Mouse (Mus musculus) gastrocnemius, adult 2 months (tissue): ENCODE data around the gene Dpp3. TPM values are rescaled to one million over a fixed set of nuclear protein-coding genes. Genes with fewer than 3 reads are reported as not detected.
"Not testable (repeated sequence)": the region's sequence is repeated elsewhere in the genome, so short reads cannot be mapped to it uniquely, and the experiment has no call there.

Experiments
- DNase-seq: peaks from one replicate; pipeline ENCODE4 v3.0.0; 2022
- H3K27ac ChIP-seq: fragments of 200-600 bp; 2 replicates; pipeline ENCODE4 v1.8.1; 2022; ENCODE audit warnings: mild to moderate bottlenecking
- H3K4me3 ChIP-seq: fragments of 200-600 bp; 2 replicates; pipeline ENCODE4 v1.8.1; 2022; ENCODE audit warnings: mild to moderate bottlenecking, moderate library complexity
- CTCF ChIP-seq: fragments of 200-600 bp; IDR thresholded peaks from 2 replicates; pipeline ENCODE4 v1.8.1; 2022; ENCODE audit warnings: antibody characterized with exemption, mild to moderate bottlenecking, moderate library complexity
- intact Hi-C: fragments of 180-260 bp; cut with DNase I; formaldehyde crosslinking; loops from one replicate; pipeline ENCODE4 v1.15.1; 2025
- total RNA-seq, 2 experiments: library from RNA; stranded (reverse); gene quantifications; 2 replicates each; pipeline ENCODE4 v1.2.3; 2021

The Dpp3 gene
- total RNA-seq, 2 experiments from 2014 or later: 11.2 to 16.6 TPM

GRCm38 (mm10) chr19:4879324-4879703 lies 48.8 kb downstream of the Dpp3 start:
- Histone ChIP-seq H3K27ac (peak overlapping the region; percentile 96), H3K4me3 (peak overlapping the region; percentile 95)
- TF ChIP-seq CTCF: no peak
- no peak for DNase-seq
- intact Hi-C loops: no loop called here

DNA sequence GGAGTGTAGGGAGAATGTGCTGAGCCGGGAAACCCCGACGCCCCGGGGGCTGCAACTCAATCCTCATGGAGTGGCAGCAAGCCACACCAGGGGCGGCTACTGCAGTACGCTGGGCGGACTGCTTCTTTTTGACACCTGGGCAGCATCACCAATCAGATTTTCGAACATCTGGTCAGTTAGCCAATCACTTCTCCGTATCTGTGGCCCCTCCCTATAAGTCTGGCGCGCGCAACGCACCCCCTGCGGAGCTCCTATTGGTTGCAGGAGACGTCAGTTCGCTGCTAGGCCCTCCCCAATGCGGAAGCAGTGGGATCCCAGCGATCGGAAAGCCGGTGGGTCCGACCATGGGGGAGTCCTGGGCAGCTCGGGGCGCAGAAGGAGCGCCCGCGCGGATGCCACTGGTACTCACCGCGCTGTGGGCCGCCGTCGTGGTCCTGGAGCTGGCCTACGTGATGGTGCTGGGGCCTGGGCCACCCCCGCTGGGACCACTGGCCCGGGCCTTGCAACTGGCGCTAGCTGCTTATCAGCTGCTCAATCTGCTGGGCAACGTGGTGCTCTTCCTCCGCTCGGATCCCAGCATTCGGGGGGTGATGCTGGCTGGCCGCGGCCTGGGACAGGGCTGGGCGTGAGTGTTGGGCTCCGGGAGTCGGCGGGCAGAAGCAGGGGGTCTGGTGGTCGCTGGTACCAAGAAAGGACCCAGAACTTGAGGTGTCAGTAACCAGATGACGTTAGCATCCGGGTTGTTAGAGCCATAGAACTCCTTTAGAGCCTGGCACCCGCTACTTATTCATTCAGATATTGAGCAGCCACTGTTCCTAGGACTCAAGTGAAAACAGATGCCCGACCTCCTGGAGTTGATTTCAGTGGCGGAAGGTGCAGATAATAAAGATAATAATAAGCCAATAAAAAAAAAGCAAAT lies 49.4 kb downstream of the Dpp3 start, which contains the start of gene Zdhhc24:
Gene Zdhhc24 (plus strand): TSS at position 264 of the 919 bp plus-strand sequence.
- intact Hi-C loops: no loop called here
- Histone ChIP-seq H3K4me3 (peak within 1 kb of the TSS; percentile 95), H3K27ac (peak within 1 kb of the TSS; percentile 96)
- DNase-seq: peak; percentile 96
- TF ChIP-seq CTCF: no peak

GRCm38 (mm10) chr19:4877785-4878184 lies 50.3 kb downstream of the Dpp3 start, which contains the start of gene Actn3:
Actn3 (minus strand) TSS chr19:4877909.
- peak; percentile 91 for DNase-seq
- Histone ChIP-seq H3K27ac (peak within 1 kb of the TSS; percentile 96), H3K4me3 (peak within 1 kb of the TSS; percentile 95)
- no peak for TF ChIP-seq CTCF
- intact Hi-C loops: no loop called here

- peak overlapping the region; percentile 96 for H3K27ac ChIP-seq
- intact Hi-C loops: no loop called here
- TF ChIP-seq CTCF: no peak
- peak overlapping the region; percentile 95 for H3K4me3 ChIP-seq
- DNase-seq: peak; percentile 89
Observed at GRCm38 (mm10) chr19:4876755-4877154, 51.3 kb downstream of the Dpp3 start.

DNA sequence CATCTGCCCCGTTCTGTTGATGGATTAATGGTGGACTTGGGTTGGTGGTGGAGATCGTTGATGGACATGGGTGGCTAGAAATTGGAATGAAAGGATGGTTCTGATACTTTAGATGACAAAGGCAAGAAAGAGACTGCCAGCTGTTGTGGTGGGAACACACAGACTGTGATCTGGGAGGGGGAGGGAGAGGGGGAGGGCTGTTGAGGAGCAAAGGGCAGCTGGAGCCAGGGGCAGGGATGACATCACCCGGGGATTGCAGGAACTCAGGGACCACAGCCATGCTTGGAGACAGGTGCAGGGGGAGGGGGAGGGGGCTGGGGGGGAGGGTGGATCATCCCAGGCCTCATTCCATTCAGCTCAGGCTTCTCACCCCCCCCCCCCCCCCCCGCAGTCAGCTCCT lies 51.8 kb downstream of the Dpp3 start:
- DNase-seq: peak; percentile 84
- H3K4me3 ChIP-seq: peak overlapping the region; percentile 95
- H3K27ac ChIP-seq: peak overlapping the region; percentile 96
- no peak for TF ChIP-seq CTCF
- intact Hi-C loops: no loop called here

GRCm38 (mm10) chr19:4874613-4875012 lies 53.5 kb downstream of the Dpp3 start:
- intact Hi-C loops, DNase-seq: not testable (repeated sequence)
- H3K4me3 ChIP-seq: peak overlapping the region; percentile 95
- H3K27ac ChIP-seq: peak overlapping the region; percentile 96

DNA sequence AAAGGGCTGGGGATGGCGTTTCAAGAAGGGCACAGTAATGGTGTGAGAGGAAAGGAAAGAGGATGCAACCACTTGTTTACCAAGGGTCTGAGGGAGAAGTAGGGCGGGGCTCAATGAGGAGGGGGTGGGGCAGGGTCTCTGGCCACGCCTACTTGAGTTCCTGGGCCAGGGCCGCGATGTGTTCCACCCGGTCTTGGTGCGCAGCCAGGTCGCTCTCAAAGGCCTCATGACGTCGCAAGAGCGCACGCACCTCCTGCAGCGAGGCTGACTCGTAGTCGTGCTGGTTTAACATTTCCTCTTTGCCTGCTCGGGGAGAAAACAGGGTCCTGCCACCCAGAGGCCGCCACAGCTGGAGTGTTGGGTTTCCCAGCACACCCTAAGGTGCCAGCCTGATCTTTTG lies 62.9 kb downstream of the Dpp3 start:
- Histone ChIP-seq H3K27ac (peak overlapping the region; percentile 67), H3K4me3 (no peak overlapping the region)
- DNase-seq: peak; percentile 77
- no peak for TF ChIP-seq CTCF
- intact Hi-C loops: no loop called here

- peak; percentile 28 for DNase-seq
- intact Hi-C loops: no loop called here
- Histone ChIP-seq H3K27ac (peak overlapping the region; percentile 67), H3K4me3 (no peak overlapping the region)
- TF ChIP-seq CTCF: no peak
Observed at GRCm38 (mm10) chr19:4863048-4863447, 65.0 kb downstream of the Dpp3 start.

GRCm38 (mm10) chr19:4859081-4859480 lies 69.0 kb downstream of the Dpp3 start:
- TF ChIP-seq CTCF: no peak
- intact Hi-C loops: loop anchor here (10.0 kb wide), 1 partner anchor 364 kb away; the partner anchor contains the start of gene 2010003K11Rik
- DNase-seq: peak; percentile 30
- no peak overlapping the region for H3K27ac ChIP-seq
- H3K4me3 ChIP-seq: no peak overlapping the region

Other genes starting within 250 kb of the Dpp3 start
- under 1 TPM in 1 of 2 experiments, not detected in 1; 0.11 TPM for gene Gm960, start 229.6 kb downstream of the Dpp3 start, total RNA-seq
- gene Sptbn2, start 217.1 kb downstream of the Dpp3 start, total RNA-seq: under 1 TPM in 1 of 2 experiments, not detected in 1; 0.03 TPM
- gene Rbm4b, start 171.8 kb downstream of the Dpp3 start, total RNA-seq: 1 to 10 TPM; 2.1 to 2.7 TPM
- gene Rbm4, start 134.4 kb downstream of the Dpp3 start, total RNA-seq: 10 to 100 TPM; 32.1 to 35.5 TPM
- gene Gm21992, start 116.7 kb downstream of the Dpp3 start, total RNA-seq: 10 to 100 TPM; 11.3 to 14.0 TPM
- gene Rbm14, start 116.7 kb downstream of the Dpp3 start, total RNA-seq: 10 to 100 TPM; 10.4 to 13.6 TPM
- 10 to 100 TPM; 17.4 to 24.8 TPM for gene Ccs, start 89.0 kb downstream of the Dpp3 start, total RNA-seq
- gene Ccdc87, start 88.9 kb downstream of the Dpp3 start, total RNA-seq: not detected
- gene Ctsf, start 73.2 kb downstream of the Dpp3 start, total RNA-seq: 10 to 100 TPM; 24.8 to 41.9 TPM
- over 10,000 TPM in 1 of 2 experiments, 1,000 to 10,000 TPM in 1; 5,071 to 10,315 TPM for gene Actn3, start 50.4 kb downstream of the Dpp3 start, total RNA-seq
- gene Zdhhc24, start 49.6 kb downstream of the Dpp3 start, total RNA-seq: 1 to 10 TPM; 2.0 to 2.6 TPM
- 1 to 10 TPM; 1.5 to 2.1 TPM for gene Bbs1, start 21.7 kb downstream of the Dpp3 start, total RNA-seq
- gene Peli3, start 14.8 kb upstream of the Dpp3 start, total RNA-seq: 1 to 10 TPM; 1.5 to 2.1 TPM
- 10 to 100 TPM; 59.3 to 64.5 TPM for gene Mrpl11, start 33.9 kb upstream of the Dpp3 start, total RNA-seq
- under 1 TPM in 1 of 2 experiments, not detected in 1; 0.13 TPM for gene Npas4, start 62.0 kb upstream of the Dpp3 start, total RNA-seq
- gene Slc29a2, start 95.6 kb upstream of the Dpp3 start, total RNA-seq: 1 to 10 TPM; 6.0 to 8.6 TPM
- 10 to 100 TPM; 20.0 to 22.4 TPM for gene B4gat1, start 110.5 kb upstream of the Dpp3 start, total RNA-seq
- gene AC124502.3, start 110.6 kb upstream of the Dpp3 start, total RNA-seq: under 1 TPM; 0.46 to 0.59 TPM
- gene Brms1, start 113.1 kb upstream of the Dpp3 start, total RNA-seq: 10 to 100 TPM; 14.7 to 15.1 TPM
- 1 to 10 TPM in 1 of 2 experiments, under 1 TPM in 1; 0.99 to 1.3 TPM for gene Rin1, start 122.2 kb upstream of the Dpp3 start, total RNA-seq
- 10 to 100 TPM in 1 of 2 experiments, 1 to 10 TPM in 1; 9.5 to 15.1 TPM for gene Cd248, start 139.8 kb upstream of the Dpp3 start, total RNA-seq
- not detected for gene Tmem151a, start 157.2 kb upstream of the Dpp3 start, total RNA-seq
- 10 to 100 TPM; 41.2 to 53.8 TPM for gene Yif1a, start 160.3 kb upstream of the Dpp3 start, total RNA-seq
- under 1 TPM in 1 of 2 experiments, not detected in 1; 0.17 TPM for gene Cnih2, start 170.2 kb upstream of the Dpp3 start, total RNA-seq
- 100 to 1,000 TPM; 112 to 128 TPM for gene Rab1b, start 178.8 kb upstream of the Dpp3 start, total RNA-seq
- 10 to 100 TPM; 54.7 to 56.9 TPM for gene Klc2, start 190.3 kb upstream of the Dpp3 start, total RNA-seq